ENCODE assay signal across 1 mouse cellular context in the genomic region with DNA sequence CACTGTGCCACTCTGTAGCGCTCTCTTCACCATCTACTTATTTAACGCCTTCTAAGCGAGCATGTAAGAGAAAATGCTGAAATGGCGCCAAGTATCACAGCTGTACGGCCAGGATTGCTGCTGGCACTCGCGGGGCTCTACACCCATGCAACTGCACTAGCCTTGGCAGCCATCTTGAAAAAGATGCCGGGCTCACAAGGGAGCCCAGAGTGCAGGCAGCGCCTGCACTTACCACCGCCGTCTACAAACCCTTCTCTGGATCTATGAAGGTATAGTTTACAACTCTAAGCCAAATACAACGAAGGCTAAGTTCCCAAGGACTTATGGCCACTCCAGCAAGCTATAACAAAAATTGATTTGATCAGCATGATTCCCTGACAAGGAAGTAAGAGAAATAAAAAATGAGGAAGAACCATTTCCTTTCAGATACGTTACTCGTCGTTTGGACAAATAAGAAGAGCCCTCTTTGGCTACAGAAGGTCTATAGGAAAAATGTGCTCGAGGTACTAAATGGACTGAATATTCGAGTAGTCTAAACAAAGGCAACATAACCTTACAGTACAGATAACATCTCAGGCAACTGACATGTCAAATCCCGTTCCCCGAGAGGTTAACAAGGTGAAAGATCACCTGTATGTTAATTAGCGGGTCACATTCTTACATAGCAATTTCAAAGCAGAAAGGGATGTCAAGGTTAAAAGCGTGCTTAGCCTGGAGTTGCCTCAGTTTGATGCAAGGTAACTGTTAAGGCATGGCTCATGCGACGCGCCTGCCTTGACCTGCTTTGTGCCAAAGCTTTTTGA.
TF ChIP-seq lines count a peak whose summit lies in the region.

No protein-coding gene starts in this region.

TF ChIP-seq in CH12.LX, 34 proteins besides CTCF, POLR2A, EP300 and RAD21 (continued from another document):
- peak; percentile 80; the same call in 1 of the 2 replicates for TF ChIP-seq SIN3A (IDR thresholded peaks at IDR 0.05; ENCODE audit: low read length)
- no peak for TF ChIP-seq NELFE (IDR thresholded peaks at IDR 0.05; ENCODE audit: low read depth, low read length)
- peak; percentile 68; the same call in 1 of the 2 replicates for TF ChIP-seq POLR2AphosphoS2 (IDR thresholded peaks at IDR 0.05; ENCODE audit: low read depth, low read length)
- TF ChIP-seq MYC (IDR thresholded peaks at IDR 0.05; ENCODE audit: low read depth, low read length): peak; percentile 40; the same call in 1 of the 2 replicates
